In genomic region chr5:125515006-125515405, GRCm38 (mm10) we compare ENCODE assay signal across 25 mouse cellular contexts. TPM values are rescaled to one million over a fixed set of nuclear protein-coding genes. Genes with fewer than 3 reads are reported as not detected.
DNase-seq lines count a peak whose midpoint lies in the region; ATAC-seq and TF ChIP-seq lines count a peak whose summit lies in the region.
"Had no signal": no experiment of that assay in that cellular context is flagged by ENCODE, and none has a peak within 500 bp of the region (broad histone marks: within the 10 kb centered on the region; RNA-seq: fewer than 3 reads in every experiment).

No protein-coding gene starts in this region.

- no peak overlapping the region for H3K27ac ChIP-seq in hindbrain, embryonic 12.5 days
- H3K27ac ChIP-seq in hindbrain, embryonic 10.5 days: no peak overlapping the region
- H3K27ac ChIP-seq in midbrain, embryonic 13.5 days: no peak overlapping the region
- no peak overlapping the region for H3K27ac ChIP-seq in midbrain, embryonic 10.5 days (replicated peaks)
- H3K27ac ChIP-seq in testis, adult 2 months (ENCODE audit: control insufficient read depth, insufficient read depth, low read depth, low read length): no peak overlapping the region
- H3K27ac ChIP-seq: embryonic facial prominence, embryonic 15.5 days; gastrocnemius, adult 2 months had no signal

- no peak for TF ChIP-seq CTCF in testis, adult 2 months (IDR thresholded peaks at IDR 0.05; ENCODE audit: control insufficient read depth, insufficient read depth, insufficient replicate concordance, low read depth, low read length)

- no peak for TF ChIP-seq POLR2A in testis, adult 2 months (IDR thresholded peaks at IDR 0.05; ENCODE audit: control insufficient read depth, low read depth, low read length)

- no peak overlapping the region for H3K4me3 ChIP-seq in hindbrain, embryonic 12.5 days
- no peak overlapping the region for H3K4me3 ChIP-seq in hindbrain, embryonic 10.5 days
- no peak overlapping the region for H3K4me3 ChIP-seq in midbrain, embryonic 13.5 days (replicated peaks)
- H3K4me3 ChIP-seq in midbrain, embryonic 10.5 days: no peak overlapping the region
- peak overlapping the region; percentile 7 for H3K4me3 ChIP-seq in testis, adult 2 months (ENCODE audit: control insufficient read depth, low read depth, low read length)
- H3K4me3 ChIP-seq: embryonic facial prominence, embryonic 15.5 days; erythroblast, embryonic 14.5 days; gastrocnemius, adult 2 months; heart, embryonic 12.5 days had no signal

- no peak overlapping the region for H3K4me2 ChIP-seq in hindbrain, embryonic 12.5 days (replicated peaks)
- no peak overlapping the region for H3K4me2 ChIP-seq in midbrain, embryonic 13.5 days (replicated peaks)
- H3K4me2 ChIP-seq: embryonic facial prominence, embryonic 15.5 days; heart, embryonic 12.5 days had no signal

- DNase-seq in hindbrain, embryonic 10.5 days (ENCODE audit: low spot score): no peak
- no peak for DNase-seq in midbrain, embryonic 10.5 days (ENCODE audit: low spot score)
- no peak for DNase-seq in testis, postnatal 10 days (ENCODE audit: low spot score)
- DNase-seq in left cerebral cortex, postnatal 4 days: no peak
- DNase-seq: adrenal gland, adult 2 months; adrenal gland, postnatal 25 days; cerebellum, adult 11 months; cerebellum, adult 8-10 months; cerebellum, postnatal 14 days; embryo, embryonic 11 days; gastrocnemius, adult 2 months; gastrocnemius, postnatal 25 days had no signal

- WGBS in hindbrain, embryonic 12.5 days: 86% methylated on average over 12 of the region's 12 CpGs
- 88% methylated on average over 12 of the region's 12 CpGs for WGBS in hindbrain, embryonic 10.5 days
- WGBS in midbrain, embryonic 13.5 days: 83% methylated on average over 12 of the region's 12 CpGs
- 88% methylated on average over 12 of the region's 12 CpGs for WGBS in midbrain, embryonic 10.5 days

- no peaks in the 10 kb centered on the region for H3K27me3 ChIP-seq in hindbrain, embryonic 12.5 days
- no peaks in the 10 kb centered on the region for H3K27me3 ChIP-seq in hindbrain, embryonic 10.5 days (ENCODE audit: insufficient read depth, poor library complexity, severe bottlenecking)
- no peaks in the 10 kb centered on the region for H3K27me3 ChIP-seq in midbrain, embryonic 13.5 days
- H3K27me3 ChIP-seq in midbrain, embryonic 10.5 days (ENCODE audit: low read depth, poor library complexity, severe bottlenecking): no peaks in the 10 kb centered on the region
- H3K27me3 ChIP-seq in testis, adult 2 months (ENCODE audit: control insufficient read depth, insufficient read depth, low read length): no peaks in the 10 kb centered on the region
- H3K27me3 ChIP-seq: CH12.LX; embryonic facial prominence, embryonic 15.5 days; heart, embryonic 12.5 days; Patski had no signal

- ATAC-seq in hindbrain, embryonic 12.5 days (ENCODE audit: low FRiP score): 0 out of 2 replicates have a peak, but pooled peaks have one; percentile 6
- peak; percentile 15; the same call in 1 of the 2 replicates for ATAC-seq in midbrain, embryonic 13.5 days
- ATAC-seq: inflammation-experienced regulatory T-cells, adult 6 months; Patski had no signal

- intact Hi-C loops in left cerebral cortex, postnatal 4 days (cut with DNase I): no loop called here

- H3K9me3 ChIP-seq in hindbrain, embryonic 12.5 days (replicated peaks): no peaks in the 10 kb centered on the region
- no peaks in the 10 kb centered on the region for H3K9me3 ChIP-seq in hindbrain, embryonic 10.5 days
- no peaks in the 10 kb centered on the region for H3K9me3 ChIP-seq in midbrain, embryonic 13.5 days
- no peaks in the 10 kb centered on the region for H3K9me3 ChIP-seq in midbrain, embryonic 10.5 days (replicated peaks)
- H3K9me3 ChIP-seq: embryonic facial prominence, embryonic 15.5 days; heart, embryonic 12.5 days had no signal

- H3K9ac ChIP-seq in hindbrain, embryonic 12.5 days: no peak overlapping the region
- H3K9ac ChIP-seq in midbrain, embryonic 13.5 days (replicated peaks): no peak overlapping the region
- H3K9ac ChIP-seq: embryonic facial prominence, embryonic 15.5 days; heart, embryonic 12.5 days had no signal

- H3K36me3 ChIP-seq in hindbrain, embryonic 12.5 days: peaks cover 74% of the 10 kb centered on the region
- H3K36me3 ChIP-seq in hindbrain, embryonic 10.5 days: peaks cover 90% of the 10 kb centered on the region
- H3K36me3 ChIP-seq in midbrain, embryonic 13.5 days: peaks cover 76% of the 10 kb centered on the region
- H3K36me3 ChIP-seq in midbrain, embryonic 10.5 days: peaks cover 82% of the 10 kb centered on the region
- no peaks in the 10 kb centered on the region; the same call in 1 of the 2 replicates for H3K36me3 ChIP-seq in testis, adult 2 months (ENCODE audit: control insufficient read depth, insufficient read depth, low read length)

- peaks cover 7% of the 10 kb centered on the region for H3K4me1 ChIP-seq in hindbrain, embryonic 12.5 days
- H3K4me1 ChIP-seq in hindbrain, embryonic 10.5 days (replicated peaks): peaks cover 5% of the 10 kb centered on the region; the same call in 1 of the 2 replicates
- peaks cover 4% of the 10 kb centered on the region; the same call in 1 of the 2 replicates for H3K4me1 ChIP-seq in midbrain, embryonic 13.5 days (replicated peaks)
- 0 out of 2 replicates have a peak, but pooled peaks cover 4% of the 10 kb centered on the region for H3K4me1 ChIP-seq in midbrain, embryonic 10.5 days
- H3K4me1 ChIP-seq in testis, adult 2 months (ENCODE audit: control insufficient read depth, insufficient read depth, low read length): no peaks in the 10 kb centered on the region
- H3K4me1 ChIP-seq: embryonic facial prominence, embryonic 15.5 days had no signal

RNA-seq across cellular contexts. Expression of gene Tmem132b, which starts 16.6 kb away (rescaled TPM):
- 2.4 and 3.1 TPM in 2 replicates for polyA plus RNA-seq in hindbrain, embryonic 12.5 days (2016; fragmentation: Nextera tagmentation; extraction: Ambion mirVana)
- polyA plus RNA-seq in hindbrain, embryonic 10.5 days (2016; fragmentation: Nextera tagmentation; extraction: Ambion mirVana): 0.21 and 0.41 TPM in 2 replicates
- 2.5 and 2.7 TPM in 2 replicates for polyA plus RNA-seq in midbrain, embryonic 13.5 days (2015; fragmentation: Nextera tagmentation; extraction: Ambion mirVana)
- 0.20 and 0.29 TPM in 2 replicates for polyA plus RNA-seq in midbrain, embryonic 10.5 days (2016; fragmentation: Nextera tagmentation; extraction: Ambion mirVana)
- 0.09 and 0.13 TPM in 2 replicates for polyA plus RNA-seq in testis, adult 2 months (2012; rRNA removed)
- total RNA-seq in left cerebral cortex, postnatal 4 days (2021): 10 to 100 TPM; 62.9 to 66.4 TPM
- total RNA-seq: CH12.LX; common myeloid progenitor, adult 5-6 weeks; granulocyte monocyte progenitor cell, adult 5-6 weeks; heart, postnatal 25 days had no signal
- polyA plus RNA-seq: erythroblast, embryonic 14.5 days; heart, embryonic 12.5 days; heart, embryonic 16.5 days; inflammation-experienced regulatory T-cells, adult 6 months; Patski had no signal

RNA-seq across cellular contexts. Expression of gene Aacs, which starts 39.4 kb away (rescaled TPM):
- 62.2 and 64.4 TPM in 2 replicates for polyA plus RNA-seq in hindbrain, embryonic 12.5 days (2016; fragmentation: Nextera tagmentation; extraction: Ambion mirVana)
- polyA plus RNA-seq in hindbrain, embryonic 10.5 days (2016; fragmentation: Nextera tagmentation; extraction: Ambion mirVana): 63.4 and 73.4 TPM in 2 replicates
- polyA plus RNA-seq in midbrain, embryonic 13.5 days (2015; fragmentation: Nextera tagmentation; extraction: Ambion mirVana): 54.5 and 57.5 TPM in 2 replicates
- polyA plus RNA-seq in midbrain, embryonic 10.5 days (2016; fragmentation: Nextera tagmentation; extraction: Ambion mirVana): 63.9 and 71.5 TPM in 2 replicates
- 90.7 and 98.5 TPM in 2 replicates for polyA plus RNA-seq in testis, adult 2 months (2012; rRNA removed)
- 100 to 1,000 TPM; 112 to 116 TPM for total RNA-seq in left cerebral cortex, postnatal 4 days (2021)
